Mouse (Mus musculus) cerebellum, adult 18-20 months (tissue): ENCODE measurements around the gene Tbc1d23.
A peak's percentile ranks its signal among the peaks of the same experiment; 100 is the strongest.

Experiments used
- DNase-seq, 2 experiments: peaks; one replicate each; pipeline ENCODE4 v3.0.0; 2021

Tbc1d23 gene

DNA sequence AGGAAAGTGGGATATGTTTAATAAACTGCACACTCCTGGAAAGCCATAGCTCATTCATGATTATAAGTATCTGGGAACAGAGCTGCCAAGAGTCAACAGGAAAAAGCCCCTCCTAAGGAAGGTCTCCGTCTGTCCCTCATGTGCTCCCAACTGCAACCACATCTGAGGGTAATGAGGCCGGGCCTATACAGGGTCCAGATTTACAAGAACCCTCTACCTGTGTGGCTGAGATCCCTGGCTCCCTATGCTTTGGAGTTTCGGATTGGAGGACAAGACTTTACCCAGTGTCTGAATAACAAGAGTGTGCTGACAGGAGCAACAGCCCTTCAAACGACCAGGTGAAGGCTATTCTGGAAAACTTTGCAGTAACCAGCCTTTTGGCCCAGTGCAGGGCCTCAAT lies 73.6 kb downstream of the Tbc1d23 start:
- DNase-seq: no peak

- DNase-seq: no peak
Observed at GRCm38 (mm10) chr16:57157076-57157475, 74.2 kb downstream of the Tbc1d23 start.

- DNase-seq: no peak
Observed at GRCm38 (mm10) chr16:57155899-57156298, 75.4 kb downstream of the Tbc1d23 start.

GRCm38 (mm10) chr16:57151437-57151836 lies 79.9 kb downstream of the Tbc1d23 start:
- DNase-seq: no peak

GRCm38 (mm10) chr16:57144741-57145140 lies 86.6 kb downstream of the Tbc1d23 start:
- DNase-seq: no peak

DNA sequence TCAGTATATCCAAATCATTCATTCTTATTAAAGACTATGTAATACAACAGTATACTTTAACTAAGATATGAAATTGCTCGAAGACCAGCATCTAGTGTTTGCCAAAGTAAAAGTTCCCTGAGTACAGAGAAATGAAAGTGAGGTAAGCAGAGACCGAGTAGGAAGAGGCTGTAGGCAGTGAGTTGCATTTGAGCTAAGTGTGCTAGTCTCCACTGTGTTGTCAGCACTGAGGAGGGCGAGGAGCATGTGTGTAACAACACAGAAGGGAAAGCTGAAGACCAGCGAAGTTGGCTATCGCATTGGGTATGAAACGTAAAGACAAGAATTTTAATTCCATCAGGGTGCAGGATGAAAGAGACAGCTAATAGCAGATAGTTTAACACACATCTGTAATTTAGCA lies 97.7 kb downstream of the Tbc1d23 start:
- no peak for DNase-seq

GRCm38 (mm10) chr16:57132326-57132725 lies 99.0 kb downstream of the Tbc1d23 start:
- no peak for DNase-seq

DNA sequence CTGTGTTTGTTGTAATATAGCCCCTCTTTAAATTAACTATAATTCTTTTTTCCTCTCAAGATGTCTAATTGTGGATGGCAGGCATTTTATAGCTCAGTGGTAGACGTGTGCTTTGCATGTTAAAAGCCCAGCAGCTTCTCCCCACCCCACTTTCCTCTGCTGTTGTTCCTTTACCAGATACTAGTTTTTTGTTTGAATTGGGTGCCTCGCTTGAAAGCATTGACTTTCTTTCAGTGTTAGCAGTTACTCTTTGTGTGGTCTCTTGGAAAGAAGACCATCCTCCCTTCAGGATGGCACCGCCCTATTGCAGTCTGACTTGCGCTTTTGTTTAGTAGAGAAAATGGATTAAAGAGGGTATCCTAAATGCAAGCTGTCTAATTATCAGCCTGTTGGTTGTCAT lies 99.8 kb downstream of the Tbc1d23 start:
- no peak for DNase-seq

DNA sequence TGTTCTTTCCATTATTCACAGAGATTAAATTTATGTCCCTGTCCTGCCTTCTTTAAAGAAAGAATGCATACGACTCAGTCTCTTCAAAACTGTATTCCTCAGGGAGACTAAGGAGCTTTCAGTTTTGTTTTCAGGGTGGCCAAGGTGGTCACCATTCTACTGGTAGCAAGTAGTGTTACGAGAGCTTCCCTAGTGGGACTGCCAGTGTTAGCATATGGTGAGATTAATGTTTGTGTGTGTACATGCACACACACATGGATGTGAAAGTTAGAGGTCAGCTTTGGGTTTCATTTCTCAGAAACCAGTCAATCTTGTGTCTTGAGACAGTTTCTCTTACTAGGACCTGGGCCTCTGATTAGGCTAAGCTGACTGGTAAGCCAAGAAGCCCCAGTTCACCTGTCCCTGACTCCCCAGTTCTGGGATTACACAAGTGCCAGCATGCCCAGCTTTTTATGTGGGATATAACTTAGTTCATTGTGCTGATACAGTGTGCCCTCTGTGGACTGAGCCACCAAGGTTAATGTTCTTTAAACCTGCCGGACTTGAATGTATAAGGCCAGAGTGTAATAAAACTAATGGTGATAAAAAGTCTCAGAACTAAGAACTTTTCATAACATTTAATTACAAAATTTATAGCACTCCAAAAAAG lies 100.4 kb downstream of the Tbc1d23 start:
- no peak for DNase-seq

DNA sequence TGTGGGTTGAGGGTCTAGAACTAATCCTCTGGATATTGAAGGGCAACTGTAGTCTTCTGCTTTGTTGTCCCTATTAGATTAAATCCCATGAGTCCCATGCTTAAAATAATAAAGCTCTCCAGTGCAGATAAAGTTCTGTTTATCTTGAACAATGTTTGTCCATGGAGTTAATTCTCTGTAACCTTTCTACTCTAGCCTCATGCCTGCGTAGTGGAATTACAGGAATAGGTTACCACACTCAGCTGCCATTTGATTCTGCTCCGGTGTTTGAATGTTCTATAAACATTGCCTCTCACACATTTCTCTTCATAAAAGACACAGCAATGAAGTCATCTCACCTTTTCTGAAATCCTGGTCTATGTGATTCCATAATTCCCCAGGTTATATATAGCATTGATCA lies 103.5 kb downstream of the Tbc1d23 start:
- no peak for DNase-seq

DNA sequence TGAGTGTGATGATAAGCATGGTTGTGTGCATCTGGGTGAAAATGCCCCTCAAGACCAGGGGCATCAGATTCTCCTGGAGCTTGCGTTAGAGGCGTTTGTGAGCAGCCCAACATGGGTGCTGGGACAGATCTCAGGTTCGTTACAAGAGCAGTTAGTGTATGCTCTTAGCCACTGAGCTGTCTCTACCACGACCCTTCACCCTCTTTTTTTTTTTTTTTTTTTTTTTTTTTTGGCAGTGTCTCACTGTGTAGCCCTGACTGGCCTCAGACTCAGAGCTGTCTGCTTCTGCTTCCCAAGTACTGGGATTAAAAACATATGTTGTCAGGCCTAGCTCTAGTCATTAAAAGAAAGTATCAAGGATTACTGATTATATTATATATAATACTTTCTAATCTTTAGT lies 105.0 kb downstream of the Tbc1d23 start:
- DNase-seq: no peak

GRCm38 (mm10) chr16:57122682-57123445 lies 108.4 kb downstream of the Tbc1d23 start:
- DNase-seq: no peak

- no peak for DNase-seq
Observed at GRCm38 (mm10) chr16:57121816-57122415, 109.4 kb downstream of the Tbc1d23 start.

GRCm38 (mm10) chr16:57120913-57121815 lies 110.1 kb downstream of the Tbc1d23 start, which contains the start of gene Tomm70a:
Gene Tomm70a (plus strand): TSS chr16:57121703.
- DNase-seq: peak; percentile 95 to 96
